Mouse (Mus musculus): ENCODE results near the gene Kcnk1.

The Kcnk1 gene

DNA sequence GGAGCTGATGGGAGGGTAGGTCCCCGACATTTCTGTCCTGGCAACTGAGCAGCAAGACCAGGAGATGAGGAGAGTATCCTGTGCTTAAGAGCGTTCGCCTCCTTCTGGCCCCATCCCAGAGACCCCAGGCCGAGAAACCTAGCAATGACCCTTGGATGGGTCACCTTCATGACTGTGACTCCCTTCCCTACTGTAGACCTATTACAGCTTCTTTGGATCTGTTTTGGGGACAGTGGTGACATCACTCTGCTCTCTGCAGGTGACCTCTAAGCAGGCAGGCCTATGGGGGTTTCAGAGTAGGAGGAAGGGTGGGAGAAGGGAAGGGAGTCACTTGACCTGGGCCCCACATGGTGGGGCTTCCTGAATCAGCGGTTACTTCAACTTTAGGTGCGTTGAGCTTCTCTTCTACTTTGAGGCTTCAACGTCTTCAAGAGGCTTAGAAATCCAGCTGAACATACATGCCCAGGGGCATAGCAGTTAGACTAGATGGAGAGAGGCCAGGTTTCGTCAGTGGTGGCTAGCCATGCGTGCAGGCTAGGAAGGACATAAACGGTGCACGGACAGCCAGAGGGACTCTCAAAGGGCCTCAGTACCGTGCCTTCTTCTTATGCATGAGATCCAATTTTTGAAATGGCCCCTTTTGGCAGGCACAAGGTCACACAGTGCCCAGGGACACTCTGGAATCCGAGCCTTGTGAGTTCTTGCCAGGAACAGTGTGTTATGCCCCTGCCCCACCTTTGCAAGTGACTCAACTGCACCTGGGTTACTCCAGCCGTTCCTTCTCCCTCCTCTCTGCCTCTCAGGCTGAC lies 1.3 kb downstream of the Kcnk1 start:
- DNase-seq (ENCODE audit: low spot score), result no peak

GRCm38 (mm10) chr8:125996980-125997379 lies 2.0 kb downstream of the Kcnk1 start:
- no peak for DNase-seq (ENCODE audit: low spot score)

DNA sequence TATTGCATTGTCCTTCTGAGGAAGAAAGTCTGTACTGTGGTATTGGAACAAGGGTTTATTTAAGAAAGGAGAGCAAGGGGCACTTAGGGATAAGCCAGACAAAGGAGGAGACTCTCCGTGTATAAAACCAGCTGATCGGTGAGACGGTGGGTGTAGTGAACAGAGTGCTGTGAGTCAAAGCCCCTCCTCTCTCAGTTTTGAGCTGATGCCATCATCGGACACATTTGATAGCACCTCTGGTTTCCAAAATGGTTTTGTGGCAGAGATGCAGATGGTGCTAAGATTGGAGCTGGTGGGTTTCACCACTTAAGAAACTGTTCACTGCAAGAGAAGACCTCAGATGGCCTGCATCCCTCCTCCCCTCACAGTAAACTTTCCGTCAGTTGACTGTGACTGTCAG lies 2.6 kb downstream of the Kcnk1 start:
- no peak for DNase-seq (ENCODE audit: low spot score)

- DNase-seq (ENCODE audit: low spot score), result no peak
Measured at GRCm38 (mm10) chr8:125999842-126000395, 4.9 kb downstream of the Kcnk1 start.

DNA sequence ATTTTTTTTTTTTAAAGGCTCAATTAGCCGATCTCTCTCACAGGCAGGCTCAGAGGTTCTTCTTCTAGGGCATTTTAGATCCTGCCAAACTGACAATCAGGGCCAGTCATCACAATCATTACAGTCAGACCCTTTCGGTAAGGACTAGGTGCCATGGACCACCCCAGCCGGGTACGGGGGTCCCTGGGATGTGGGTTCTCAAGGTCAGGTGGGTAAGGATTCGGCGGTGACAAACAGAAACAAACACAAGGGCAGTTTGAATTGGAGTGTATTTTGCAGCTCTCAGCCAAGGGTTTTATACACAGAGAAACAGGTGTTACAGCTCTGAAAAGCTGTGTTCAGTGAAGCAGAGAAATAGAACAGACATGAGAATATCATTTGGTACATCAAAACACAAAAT lies 8.6 kb downstream of the Kcnk1 start:
- no peak for DNase-seq (ENCODE audit: low spot score)

GRCm38 (mm10) chr8:126004953-126005352 lies 10.0 kb downstream of the Kcnk1 start:
- DNase-seq (ENCODE audit: low spot score), result no peak

- DNase-seq (ENCODE audit: low spot score), result no peak
Measured at GRCm38 (mm10) chr8:126006310-126006990, 11.5 kb downstream of the Kcnk1 start.

- no peak for DNase-seq (ENCODE audit: low spot score)
Measured at GRCm38 (mm10) chr8:126007538-126008330, 12.8 kb downstream of the Kcnk1 start.

DNA sequence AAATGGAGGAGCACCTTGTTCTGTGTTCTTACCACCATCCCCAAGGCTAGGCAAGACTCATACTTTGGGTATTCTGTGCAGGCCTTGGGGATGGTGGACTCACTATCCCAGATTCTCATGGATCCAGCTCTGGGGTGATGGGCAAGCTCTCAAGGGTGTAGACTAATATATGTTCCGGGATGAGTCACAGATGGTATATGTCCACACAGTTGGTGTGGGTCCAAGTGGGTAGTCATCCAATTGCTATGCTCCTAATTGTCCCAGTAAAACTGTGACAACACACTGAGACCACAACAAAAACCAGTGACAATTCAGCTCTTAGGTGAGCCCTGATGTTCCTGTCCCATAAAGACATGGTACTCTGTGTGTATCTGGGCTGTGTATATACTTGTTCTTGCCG lies 14.0 kb downstream of the Kcnk1 start:
- DNase-seq (ENCODE audit: low spot score), result no peak

DNA sequence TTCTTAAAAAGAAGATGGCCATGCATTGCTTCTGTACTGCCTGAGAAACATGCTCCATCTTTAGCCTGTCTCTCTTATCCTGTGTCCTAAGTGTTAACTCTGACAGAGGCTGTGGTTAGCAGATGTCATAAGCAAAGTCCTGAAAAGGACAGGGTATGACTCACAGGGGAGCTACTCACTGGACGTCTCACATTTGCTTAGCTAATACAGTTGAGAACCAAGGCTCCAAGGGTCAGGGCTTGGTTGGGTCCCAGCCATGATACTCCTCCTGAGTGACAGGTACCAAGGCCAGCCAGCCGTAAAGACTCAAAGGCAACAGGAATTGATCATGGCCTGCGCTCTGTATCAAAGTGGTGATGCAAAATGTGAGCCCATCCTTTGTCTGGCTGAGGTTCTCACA lies 15.9 kb downstream of the Kcnk1 start:
- DNase-seq (ENCODE audit: low spot score), result no peak

DNA sequence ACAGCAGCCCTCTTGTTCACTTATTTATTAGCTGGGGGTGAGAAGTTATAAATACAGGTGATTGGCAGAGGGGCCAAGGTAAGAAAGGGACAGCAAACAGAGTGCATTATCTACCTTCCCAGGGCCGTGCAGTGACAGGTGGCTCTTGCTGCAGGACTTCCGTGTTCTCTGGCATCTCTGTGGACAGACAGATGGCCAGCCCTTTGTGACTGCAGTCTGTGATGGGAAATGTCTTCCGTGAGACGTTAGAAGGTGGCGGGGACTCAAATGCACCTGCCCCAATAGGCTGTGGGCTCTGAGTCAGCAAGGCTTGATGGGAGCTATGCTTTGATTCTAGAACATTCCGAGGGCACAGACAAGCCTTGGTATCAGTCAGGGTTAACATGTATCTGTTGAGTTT lies 17.4 kb downstream of the Kcnk1 start:
- DNase-seq (ENCODE audit: low spot score), result no peak

DNA sequence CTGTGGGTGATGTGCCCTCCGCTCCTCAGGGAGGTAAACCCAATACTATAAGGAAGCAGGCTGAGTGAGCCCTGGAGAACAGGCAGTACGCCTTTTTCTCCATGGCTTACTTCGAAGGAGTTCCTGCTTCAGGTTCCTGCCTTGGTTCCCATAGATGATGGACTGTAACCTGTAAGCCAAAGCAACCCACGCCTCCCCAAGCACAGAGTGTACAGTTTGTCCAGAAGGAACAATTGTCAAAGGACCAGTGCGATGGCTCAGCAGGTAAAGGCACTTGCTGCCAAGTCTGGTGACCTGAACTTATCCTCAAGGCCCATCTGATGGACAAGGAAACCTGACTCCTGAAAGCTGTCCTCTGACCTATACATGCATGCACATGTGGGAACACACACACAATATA lies 18.7 kb downstream of the Kcnk1 start:
- DNase-seq (ENCODE audit: low spot score), result no peak

GRCm38 (mm10) chr8:126021932-126022331 lies 27.0 kb downstream of the Kcnk1 start:
- DNase-seq (ENCODE audit: low spot score), result no peak

GRCm38 (mm10) chr8:126023706-126024305 lies 28.8 kb downstream of the Kcnk1 start:
- no peak for DNase-seq (ENCODE audit: low spot score)

DNA sequence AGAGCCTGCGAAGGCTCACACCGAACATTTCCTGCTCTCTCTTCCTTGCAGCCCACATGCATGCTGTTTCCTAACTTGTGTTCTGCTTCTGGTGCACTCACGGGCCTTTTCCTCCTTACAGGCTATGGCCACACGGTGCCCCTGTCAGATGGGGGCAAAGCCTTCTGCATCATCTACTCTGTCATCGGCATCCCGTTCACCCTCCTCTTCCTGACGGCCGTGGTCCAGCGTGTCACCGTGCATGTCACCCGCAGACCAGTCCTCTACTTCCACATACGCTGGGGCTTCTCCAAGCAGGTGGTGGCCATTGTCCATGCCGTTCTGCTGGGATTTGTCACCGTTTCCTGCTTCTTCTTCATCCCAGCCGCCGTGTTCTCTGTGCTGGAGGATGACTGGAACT lies 29.9 kb downstream of the Kcnk1 start:
- DNase-seq (ENCODE audit: low spot score), result no peak

DNA sequence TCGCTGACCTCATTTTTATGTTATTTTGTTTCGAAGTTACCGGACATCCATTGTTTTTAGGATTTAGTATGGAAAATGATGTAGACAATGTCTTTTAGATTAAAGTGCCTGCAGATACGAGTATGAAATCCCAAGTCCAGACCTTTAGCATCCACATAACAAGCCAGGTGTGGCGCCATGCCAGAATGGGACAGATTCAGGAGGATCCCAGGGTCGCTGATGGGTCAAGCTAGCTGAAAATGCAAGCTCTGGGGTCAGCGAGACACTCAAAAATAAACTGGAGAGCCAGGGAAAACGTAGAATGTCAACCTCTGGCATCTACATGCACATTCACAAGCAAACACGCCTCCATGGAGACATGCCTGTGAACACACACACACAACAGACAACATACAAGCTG lies 31.2 kb downstream of the Kcnk1 start:
- no peak for DNase-seq (ENCODE audit: low spot score)

GRCm38 (mm10) chr8:126026584-126026983 lies 31.6 kb downstream of the Kcnk1 start:
- DNase-seq (ENCODE audit: low spot score), result no peak

DNA sequence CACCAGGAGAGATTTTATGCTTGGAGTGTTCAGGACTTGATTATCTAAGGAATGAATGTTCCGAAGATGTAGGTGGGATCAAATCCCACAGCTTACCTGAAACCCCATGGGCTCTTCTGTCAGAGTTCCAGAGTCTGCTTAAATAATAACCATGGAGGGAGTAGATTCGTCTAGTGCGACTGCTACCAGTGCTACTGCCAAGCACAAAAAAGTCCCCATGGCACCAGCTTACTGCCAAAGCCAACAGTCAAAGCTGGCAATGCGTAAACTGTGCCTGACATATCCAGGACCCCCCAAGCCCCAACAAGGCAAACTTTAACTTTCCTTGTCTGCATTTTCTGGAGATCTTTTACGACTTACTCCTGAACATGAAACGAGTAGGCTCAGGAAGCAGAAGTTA lies 32.5 kb downstream of the Kcnk1 start:
- DNase-seq (ENCODE audit: low spot score), result no peak

DNA sequence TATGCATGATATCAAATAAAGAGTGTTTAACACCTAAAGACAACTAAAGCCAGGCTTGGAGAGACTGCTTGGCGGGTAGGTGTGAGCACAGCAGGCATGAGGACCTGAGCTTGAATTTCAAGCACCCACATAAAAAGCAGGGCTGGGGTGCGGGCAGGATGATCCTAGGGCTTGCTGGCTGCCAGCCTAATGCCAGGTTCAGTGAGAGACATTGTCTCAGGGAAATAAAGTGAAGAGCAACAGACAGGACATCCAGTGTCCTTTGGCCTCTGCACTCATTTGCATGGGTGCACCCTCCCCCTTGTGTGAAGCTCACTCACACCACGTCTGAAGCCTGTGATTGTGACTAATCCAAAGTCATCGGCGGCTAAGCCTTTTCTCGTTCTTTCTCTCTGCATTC lies 34.0 kb downstream of the Kcnk1 start:
- no peak for DNase-seq (ENCODE audit: low spot score)

GRCm38 (mm10) chr8:126032776-126033175 lies 37.8 kb downstream of the Kcnk1 start:
- no peak for DNase-seq (ENCODE audit: low spot score)

DNA sequence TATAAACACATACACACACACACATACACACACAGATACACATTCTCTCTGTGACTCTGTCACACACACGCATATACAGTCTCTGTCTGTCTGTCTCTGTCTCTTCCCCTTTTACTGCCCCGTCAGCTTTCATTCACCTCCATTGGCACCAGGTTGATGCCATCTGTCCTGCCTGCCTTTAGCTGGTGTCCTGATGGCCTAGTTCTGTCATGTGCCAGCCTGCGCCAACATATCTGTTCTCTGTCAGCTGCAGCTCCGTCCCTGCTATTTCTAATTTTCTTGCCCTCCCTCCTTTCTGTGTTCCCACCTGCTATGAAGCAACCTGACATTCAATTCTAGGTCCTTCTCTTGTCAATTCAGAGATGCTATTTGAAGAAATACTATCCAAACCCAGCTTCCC lies 40.1 kb downstream of the Kcnk1 start:
- DNase-seq (ENCODE audit: low spot score), result no peak

DNA sequence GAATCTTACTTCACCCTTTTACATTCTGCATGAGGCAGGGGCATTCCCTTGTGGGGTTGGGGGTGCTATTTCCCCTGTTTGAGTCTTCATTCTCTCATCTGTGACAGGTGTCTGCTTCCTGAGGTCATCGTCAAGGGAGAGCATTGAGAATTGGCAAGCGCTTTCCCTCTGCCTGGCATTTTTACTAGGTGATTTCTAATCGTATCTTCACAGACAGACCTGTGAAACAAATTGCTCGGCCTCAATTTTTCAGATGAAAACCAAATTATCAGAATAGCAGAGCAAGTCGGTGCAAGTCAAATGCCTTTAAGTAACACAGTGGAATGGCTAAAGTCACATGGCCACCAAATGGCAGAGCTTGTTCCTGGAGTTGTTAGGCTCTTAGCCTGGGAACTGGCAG lies 41.4 kb downstream of the Kcnk1 start:
- no peak for DNase-seq (ENCODE audit: low spot score)
